Mouse (Mus musculus): Measurements from ENCODE around the gene Ptprcap.
A peak's percentile ranks its signal among the peaks of the same experiment; 100 is the strongest.

The Ptprcap gene

DNA sequence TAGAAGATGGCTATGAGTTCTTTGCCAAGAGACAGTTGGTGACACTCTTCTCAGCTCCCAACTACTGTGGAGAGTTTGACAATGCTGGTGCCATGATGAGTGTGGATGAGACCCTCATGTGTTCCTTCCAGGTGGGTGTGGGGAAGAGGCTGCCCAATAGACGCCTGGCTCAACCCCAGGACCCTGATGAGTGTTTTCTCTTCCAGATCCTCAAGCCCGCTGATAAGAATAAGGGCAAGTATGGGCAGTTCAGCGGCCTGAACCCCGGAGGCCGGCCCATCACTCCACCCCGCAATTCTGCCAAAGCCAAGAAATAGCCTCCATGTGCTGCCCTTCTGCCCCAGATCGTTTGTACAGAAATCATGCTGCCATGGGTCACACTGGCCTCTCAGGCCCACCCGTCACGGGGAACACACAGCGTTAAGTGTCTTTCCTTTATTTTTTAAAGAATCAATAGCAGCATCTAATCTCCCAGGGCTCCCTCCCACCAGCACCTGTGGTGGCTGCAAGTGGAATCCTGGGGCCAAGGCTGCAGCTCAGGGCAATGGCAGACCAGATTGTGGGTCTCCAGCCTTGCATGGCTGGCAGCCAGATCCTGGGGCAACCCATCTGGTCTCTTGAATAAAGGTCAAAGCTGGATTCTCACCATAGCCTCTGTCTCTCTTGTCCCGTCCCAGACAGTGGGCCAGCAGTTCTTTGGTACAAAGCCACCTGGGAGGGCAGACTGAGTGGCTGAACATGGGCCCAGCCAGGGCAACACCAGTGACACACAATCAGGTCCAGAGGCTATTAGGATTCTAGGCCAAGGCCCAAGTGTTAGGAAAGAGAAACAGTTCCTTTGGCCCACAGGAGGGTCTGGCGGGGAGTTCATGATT lies 41.6 kb downstream of the Ptprcap start:
- peak in 1 of 2 experiments; percentile 30 for DNase-seq

DNA sequence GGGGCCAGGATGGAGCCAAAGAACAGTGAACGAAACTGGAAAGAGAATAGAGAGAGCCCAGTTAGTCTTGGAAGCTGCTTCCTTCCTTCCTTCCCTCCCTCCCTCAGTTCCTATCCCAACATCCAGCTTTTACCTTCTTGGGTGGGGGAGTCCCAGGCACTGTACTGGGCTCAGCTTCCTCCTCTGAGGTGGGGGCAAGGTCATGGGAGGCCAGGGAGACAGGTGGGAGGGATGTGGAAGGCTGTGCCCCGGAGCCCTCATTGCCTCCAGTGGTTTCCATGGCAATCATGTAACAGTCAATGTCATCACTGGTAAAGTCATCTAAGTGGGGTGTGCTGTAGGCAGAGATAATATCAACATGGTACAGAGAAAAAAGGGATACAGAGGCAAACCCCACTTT lies 42.6 kb downstream of the Ptprcap start:
- no peak for DNase-seq

DNA sequence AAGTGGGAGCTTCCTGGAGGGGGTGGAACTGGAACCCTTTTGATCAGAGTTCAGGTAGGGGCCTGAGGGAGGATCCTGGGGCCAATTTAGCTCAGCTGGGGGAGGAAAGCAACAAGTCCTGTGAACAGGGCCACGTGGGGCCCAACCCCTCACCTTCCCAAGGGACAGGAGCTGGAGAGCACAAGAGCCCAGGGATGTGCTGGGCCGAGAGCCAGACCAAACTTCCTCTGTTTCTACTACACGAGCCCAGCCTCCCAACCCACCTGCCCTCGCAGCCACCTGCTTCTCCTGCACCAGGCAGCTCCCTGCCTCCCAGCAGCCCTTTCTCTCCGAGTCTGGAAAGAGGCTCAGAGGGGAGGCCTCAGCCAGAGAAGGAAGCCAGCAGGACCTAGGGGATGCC lies 43.1 kb downstream of the Ptprcap start:
- peak in 1 of 2 experiments; percentile 67 for DNase-seq

DNA sequence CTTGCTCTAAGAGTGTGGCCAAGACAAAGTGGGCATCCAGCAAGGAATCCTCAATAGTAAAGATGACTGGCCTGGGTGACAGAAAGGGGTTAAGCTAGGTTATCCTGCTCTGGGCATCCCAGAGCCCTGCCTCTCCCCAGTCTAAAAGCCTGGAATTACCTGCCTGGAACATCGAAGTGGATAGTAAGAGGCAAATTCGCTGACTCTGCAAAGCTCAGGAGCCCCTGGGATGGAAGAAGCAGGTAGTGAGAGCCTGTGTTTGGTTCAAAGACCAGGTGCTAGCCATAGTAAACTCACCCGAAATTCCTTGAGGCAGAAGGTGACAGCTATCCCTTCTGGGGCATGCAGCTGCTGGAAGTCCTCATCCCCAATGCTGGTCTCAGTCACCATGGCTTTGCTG lies 43.8 kb downstream of the Ptprcap start:
- no peak for DNase-seq

GRCm38 (mm10) chr19:4201291-4201909 lies 48.0 kb downstream of the Ptprcap start, which contains the start of gene Rad9a:
Gene Rad9a, minus strand, starts transcription at chr19:4201662.
- peak; percentile 99 for DNase-seq

GRCm38 (mm10) chr19:4202149-4202548 lies 48.7 kb downstream of the Ptprcap start:
- no peak for DNase-seq

DNA sequence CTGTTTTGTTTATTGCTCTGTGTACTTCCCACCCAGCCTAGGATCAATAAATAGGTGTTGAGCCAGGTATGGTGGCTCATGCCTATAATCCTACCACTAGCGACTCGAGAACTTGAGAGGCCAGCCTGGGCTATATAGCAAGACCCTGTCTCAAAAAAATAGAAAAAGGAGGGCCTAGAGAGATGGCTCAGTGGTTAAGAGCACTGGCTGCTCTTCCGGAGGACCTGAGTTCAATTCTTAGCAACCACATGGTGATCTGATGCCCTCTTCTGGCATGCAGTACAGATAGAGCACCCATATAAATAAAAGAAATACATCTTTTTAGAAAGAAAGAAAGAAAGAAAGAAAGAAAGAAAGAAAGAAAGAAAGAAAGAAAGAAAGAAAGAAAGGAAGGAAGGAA lies 49.7 kb downstream of the Ptprcap start:
- no peak for DNase-seq

DNA sequence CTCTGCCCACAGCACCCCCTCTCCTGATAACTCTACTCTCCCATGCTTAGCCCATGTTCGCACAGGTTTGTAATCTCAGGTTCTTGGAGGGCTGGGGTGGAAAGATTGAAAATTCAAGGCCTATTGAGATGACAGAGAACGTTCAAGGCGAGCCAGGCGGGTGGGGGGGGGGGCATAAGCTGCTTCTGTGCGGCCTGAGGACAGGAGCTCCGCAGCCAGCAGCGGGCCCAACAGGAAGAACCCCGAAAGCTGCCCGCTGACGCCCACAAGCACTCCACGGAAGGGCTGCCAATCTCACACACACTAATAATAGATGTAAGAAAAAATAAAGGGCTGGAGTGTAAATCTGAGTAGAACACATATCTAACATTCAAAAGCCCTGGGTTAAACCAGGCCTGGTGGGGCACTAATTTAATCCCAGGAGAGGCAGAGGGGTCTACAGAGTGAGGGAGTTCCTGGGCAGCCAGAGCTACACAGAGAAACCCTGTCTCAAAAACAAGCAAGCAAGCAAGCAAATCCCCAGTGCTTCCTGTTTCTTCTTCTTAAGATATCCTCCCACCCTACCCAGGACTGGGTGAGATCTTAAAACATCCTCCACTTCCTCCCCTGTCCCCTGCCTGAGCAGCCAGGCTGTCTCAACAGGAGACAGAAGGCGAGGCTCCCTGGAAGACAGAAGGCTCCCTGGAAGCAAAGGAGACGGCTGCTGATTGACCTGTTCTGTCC lies 50.4 kb downstream of the Ptprcap start:
- DNase-seq, result no peak

GRCm38 (mm10) chr19:4204889-4205288 lies 51.5 kb downstream of the Ptprcap start:
- DNase-seq, result no peak
